Mouse (Mus musculus) right cerebral cortex, postnatal 14 days (tissue): ENCODE measurements at regions not wholly inside any gene's neighbourhood (a gene's known extent, or its start where the extent isn't known, plus 50 kb on each side); places are given as distances from the start of the nearest gene placed in this dataset.

Experiments
- DNase-seq: peaks from one replicate; pipeline ENCODE4 v3.0.0; 2022

- DNase-seq = no peak
Measured at GRCm38 (mm10) chr3:103515946-103516345, 59.1 kb upstream of the Syt6 start.

- DNase-seq = no peak
Measured at GRCm38 (mm10) chr3:103517376-103518304, 57.4 kb upstream of the Syt6 start.

- no peak for DNase-seq
Measured at GRCm38 (mm10) chr3:103518624-103519023, 56.4 kb upstream of the Syt6 start.
